Mouse (Mus musculus) spleen, postnatal 4 days (tissue): ENCODE data around the gene Ccne1.
"Not testable (repeated sequence)": the region's sequence is repeated elsewhere in the genome, so short reads cannot be mapped to it uniquely, and the experiment has no call there.

Source experiments
- DNase-seq, 2 experiments: peaks; one replicate each; pipeline ENCODE4 v3.0.0; 2022; ENCODE audit warnings: low spot score in 2 of 2

Gene Ccne1

DNA sequence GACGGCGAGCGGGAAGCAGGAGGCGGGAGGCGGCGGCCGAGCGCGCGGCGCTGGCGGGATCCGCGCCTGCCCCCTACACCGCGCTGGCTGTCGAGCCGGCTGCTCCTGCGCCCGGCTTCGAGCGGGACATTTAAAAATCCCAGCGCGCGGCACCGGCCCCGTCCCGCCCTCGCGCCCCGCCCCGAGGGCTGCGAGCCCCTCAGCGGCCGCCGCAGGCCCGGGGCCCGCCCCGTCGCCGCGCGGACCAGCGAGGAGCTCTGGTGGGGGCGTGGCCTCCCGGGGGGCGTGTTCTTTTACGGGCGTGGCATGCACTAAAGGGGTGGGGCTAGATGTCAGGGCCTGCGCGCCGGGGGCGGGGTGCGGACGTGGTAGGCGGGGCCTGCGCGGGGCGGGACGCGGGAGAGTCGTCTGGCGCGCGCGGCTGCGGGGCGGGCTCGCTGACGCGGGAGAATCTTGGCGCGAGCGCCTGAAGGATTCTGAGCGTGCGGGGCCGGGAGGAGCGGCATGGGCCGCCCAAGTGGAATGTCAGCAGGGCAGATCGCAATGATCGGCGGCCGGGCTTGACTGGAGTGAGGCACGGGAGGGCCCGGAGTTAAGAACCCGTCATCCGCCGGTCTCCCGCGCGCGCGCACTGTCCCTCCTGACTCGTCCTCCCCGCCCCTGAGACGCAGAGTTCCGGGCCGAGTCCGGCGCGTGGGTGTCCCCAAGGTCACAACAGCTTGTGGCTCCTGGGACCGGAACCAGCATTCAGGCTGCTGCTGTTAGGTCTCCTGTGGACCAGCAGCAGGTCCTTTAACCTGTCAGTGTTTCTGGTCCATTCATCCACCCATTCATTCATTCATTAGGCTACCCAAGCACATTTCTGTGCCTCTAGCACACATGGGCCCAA, at the start of gene Ccne1:
Ccne1 (minus strand) TSS at position 164 of the 889 bp plus-strand sequence.
- peak; percentile 100 for DNase-seq

DNA sequence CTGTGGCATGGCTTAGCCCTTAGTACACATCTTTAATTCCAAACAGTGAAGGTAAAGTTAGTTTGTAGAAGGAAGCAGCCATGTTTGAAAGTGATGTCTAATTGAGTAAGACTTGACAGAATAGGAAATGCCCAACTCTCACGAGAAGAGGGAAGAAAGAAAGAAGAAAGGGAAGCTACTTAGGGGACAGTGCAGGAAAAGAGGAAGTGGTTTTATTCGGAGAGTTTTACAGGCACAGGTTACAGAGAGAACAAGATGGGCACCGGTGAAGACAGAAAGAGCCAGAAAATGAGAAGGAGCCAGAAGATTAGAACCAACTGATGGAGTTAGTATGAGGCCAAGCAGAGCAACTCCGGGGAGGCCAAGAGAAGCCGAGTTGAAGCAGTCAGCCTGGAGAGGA, 48.5 kb upstream of the Ccne1 start:
- DNase-seq = no peak

DNA sequence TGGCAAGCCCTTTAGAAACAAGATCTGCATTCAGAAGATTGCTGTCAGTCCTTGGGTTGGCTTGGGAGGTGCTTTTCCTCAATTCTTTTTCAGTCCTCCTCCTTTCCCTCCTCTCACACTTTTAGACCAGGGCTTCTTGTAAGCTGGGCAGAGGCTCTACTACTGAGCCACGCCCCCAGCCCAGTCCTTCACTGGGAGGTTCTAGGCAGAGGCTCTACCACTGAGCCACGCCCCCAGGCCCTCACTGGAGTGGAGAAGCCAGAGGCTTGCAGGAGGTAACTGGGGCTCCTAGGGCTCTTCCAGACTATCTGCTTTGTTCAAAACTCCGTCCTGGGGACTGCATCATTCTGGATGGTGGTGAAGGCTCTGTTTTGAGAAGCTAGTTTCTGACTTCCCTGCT, 45.2 kb upstream of the Ccne1 start:
- no peak for DNase-seq

GRCm38 (mm10) chr7:38151706-38152312, 44.5 kb upstream of the Ccne1 start:
- DNase-seq = no peak

GRCm38 (mm10) chr7:38147477-38147876, 40.1 kb upstream of the Ccne1 start:
- no peak for DNase-seq

- DNase-seq = peak; percentile 78 to 94
These were observed 34.6 kb upstream of the Ccne1 start for GRCm38 (mm10) chr7:38141747-38142545.

GRCm38 (mm10) chr7:38140324-38140723, 33.0 kb upstream of the Ccne1 start:
- no peak for DNase-seq

- no peak for DNase-seq
These were observed 27.1 kb upstream of the Ccne1 start for GRCm38 (mm10) chr7:38134471-38134870.

DNA sequence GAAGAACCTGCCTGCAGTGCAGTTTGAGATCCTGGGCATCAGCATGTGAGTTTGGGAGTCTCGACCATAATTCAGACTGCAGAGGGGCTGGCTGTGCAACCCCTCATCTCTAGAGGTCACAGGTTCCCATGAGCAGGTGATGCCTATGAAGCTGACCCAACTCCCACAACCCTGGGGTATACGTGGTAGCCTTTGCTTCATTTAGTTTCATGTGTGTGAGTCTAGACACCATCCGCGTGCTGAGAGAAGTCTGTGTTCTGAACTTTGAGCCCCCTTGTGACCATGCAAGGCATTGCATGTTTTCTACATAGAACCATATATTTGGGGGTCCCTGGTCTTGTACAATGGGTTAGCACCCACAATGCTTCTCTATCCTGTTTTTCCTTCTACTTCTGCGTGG, 23.9 kb upstream of the Ccne1 start:
- peak; percentile 34 to 68 for DNase-seq

DNA sequence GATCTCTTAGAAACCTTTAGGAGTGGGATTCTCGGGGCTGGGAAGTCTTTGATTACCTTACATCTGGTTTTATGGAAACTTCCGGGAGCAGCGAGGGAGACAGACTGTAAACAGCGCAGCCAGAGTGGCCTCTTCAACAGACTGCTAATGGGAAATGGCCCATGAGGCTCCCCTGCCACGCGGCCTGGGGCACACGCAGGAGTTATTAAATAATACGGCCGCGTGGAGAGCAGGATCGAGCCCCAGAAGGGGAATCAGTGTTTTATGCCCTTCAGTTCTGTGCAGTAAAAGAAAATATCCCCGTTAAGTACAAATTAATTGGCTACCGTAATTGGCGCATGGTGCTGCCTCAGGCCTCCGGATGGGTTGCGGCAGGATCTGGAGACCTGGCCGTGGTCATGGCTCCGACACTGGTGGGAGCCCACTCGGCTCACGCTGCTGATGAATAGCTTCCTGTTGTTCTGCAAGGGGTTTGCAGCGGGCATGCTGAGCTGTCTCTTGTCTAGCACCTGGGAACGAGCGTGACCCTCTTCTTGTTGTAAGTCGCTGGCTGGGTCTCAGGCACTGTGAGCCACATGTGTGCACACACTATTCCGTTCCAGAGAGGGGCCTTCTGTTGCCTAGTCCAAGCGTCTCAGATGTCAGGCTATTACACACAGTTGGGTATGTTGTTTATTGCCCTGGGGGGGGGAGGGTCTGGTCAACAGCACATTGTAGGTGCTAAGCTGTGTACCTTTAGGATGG, 22.8 kb upstream of the Ccne1 start:
- no peak for DNase-seq

DNA sequence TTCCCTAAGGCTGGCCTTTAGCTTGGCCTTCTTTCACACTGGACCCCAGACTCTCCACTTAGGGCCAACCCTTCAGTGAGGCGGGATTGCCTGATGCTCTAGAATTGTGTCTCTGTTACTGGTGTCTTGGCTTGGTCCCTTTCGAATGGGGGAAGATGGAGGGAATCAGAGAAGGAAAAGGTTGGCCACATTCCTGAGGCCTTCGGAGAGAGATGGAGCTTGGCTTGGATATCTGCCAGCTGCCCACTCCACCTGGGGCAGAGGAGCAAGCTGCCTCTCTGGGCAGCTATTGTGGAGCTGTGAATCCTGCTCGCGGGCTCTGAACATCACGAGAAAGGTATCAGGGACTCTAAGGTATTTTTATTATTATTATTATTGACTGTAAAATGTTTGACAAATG, 22.2 kb upstream of the Ccne1 start:
- DNase-seq = no peak

- not testable (repeated sequence) for DNase-seq
These were observed 20.9 kb upstream of the Ccne1 start for GRCm38 (mm10) chr7:38128256-38128655.

DNA sequence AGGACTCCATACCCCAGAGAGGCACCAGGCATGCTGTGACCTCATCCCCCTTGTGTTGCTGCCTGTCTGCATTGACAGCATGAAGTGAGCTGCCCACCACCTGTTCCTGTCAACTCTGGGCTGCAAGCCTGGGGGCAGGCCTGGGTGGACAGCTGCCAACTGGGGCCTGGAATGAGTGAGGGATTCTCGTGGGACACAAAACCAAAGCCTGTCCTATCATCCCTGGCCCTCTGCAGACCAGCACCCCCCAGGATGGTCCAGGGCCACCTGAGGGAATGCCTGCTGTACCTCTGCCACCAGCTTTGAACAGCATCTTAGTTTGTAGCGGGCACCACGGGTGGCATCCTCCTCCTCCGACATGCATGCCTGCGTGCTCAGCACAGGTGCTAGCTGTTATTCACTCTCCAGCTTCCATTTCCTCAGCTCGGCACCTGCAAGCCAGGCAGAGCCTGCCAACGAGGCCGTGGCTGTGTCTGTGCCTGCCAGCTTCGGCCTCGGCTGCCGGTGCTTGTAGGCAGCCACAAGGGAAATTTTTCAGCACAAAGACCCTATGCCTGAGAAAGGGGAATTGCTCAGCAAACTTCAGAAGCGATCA, 18.3 kb upstream of the Ccne1 start:
- DNase-seq = no peak

- not testable (repeated sequence) for DNase-seq
These were observed 16.8 kb upstream of the Ccne1 start for GRCm38 (mm10) chr7:38124164-38124563.

DNA sequence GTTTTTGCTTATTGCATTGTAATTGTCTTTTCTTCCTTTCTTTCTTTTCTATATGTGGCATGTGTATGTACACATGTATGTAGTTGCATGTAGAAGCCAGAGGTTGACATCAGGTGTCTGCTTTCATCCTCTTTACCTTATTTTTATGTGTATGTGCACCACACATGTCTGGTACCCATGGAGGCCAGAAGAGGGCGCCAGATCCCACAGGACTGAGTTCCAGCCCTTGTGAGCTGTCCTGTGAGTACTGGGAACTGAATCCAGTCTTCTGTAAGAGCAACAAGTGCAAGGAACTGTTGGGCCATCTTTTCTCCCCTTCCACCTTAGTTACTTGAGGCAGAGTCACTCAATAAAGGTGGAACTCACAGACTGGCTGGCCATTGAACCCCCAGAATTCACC, 11.3 kb upstream of the Ccne1 start:
- DNase-seq = no peak

DNA sequence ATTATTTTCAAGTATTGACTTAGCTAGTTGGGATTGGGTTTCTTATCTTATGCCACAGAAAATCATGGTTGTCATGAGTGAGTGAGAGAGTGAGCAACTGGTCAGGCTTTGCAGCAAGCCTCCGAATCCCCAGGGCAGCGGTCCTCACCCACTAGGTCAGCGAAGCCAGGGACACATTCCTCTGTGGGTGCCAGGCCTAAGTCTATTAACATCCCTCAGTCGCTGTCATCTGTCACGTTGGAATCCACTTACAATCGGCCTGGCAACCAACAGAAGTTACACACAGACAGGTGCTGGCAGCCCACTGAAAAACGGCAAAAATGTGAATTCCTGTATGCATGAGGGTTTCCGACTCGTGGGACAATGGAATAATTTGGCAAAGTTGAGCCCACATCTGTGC, 5.1 kb upstream of the Ccne1 start:
- no peak for DNase-seq

GRCm38 (mm10) chr7:38111996-38112395, 4.7 kb upstream of the Ccne1 start:
- DNase-seq = no peak

DNA sequence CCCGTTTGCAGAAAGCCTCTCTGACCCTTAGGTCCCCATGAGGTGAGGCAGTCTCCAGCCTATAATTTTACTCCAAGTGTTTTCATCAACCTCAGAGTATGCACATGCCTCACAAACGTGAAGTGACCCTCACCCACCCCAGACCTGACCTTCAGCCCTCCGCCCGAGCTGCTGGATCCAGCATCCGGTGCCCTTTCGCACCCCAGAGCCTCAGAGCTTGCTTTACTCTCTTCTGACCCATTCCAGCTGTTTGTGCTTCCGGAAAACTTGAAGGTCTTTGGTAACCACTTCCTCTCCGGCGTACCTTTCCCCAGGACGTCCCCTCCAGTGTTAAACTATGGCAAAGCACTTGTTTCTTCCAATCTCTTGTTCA, 912 bp upstream of the Ccne1 start:
- peak in 1 of 2 experiments; percentile 34 for DNase-seq

- DNase-seq = peak; percentile 59 to 83
These were observed 523 bp downstream of the Ccne1 start for GRCm38 (mm10) chr7:38106711-38107311.

- DNase-seq = peak in 1 of 2 experiments; percentile 73
These were observed 2.0 kb downstream of the Ccne1 start for GRCm38 (mm10) chr7:38105379-38105778.

DNA sequence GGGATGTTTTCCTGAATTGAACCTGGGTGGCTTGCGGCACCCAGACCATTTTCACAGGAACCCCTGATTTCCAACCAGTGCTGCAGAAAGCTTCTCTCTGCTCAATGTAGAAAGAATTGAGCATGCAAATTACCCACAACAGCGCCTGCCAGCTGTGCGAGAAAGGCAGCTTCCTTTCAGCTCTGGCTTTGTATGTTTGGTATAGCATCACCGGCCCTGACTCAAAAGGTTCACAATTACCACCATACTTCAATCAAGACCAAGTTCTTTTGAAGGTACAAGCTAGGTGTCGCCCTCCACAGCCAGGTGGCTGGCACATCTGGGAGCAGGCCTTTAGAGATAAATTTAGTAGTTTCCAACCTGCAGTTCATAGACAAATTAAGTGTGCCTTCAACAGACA, 3.2 kb downstream of the Ccne1 start:
- no peak for DNase-seq
